ENCODE assay signal across 9 mouse cellular contexts in the genomic region with DNA sequence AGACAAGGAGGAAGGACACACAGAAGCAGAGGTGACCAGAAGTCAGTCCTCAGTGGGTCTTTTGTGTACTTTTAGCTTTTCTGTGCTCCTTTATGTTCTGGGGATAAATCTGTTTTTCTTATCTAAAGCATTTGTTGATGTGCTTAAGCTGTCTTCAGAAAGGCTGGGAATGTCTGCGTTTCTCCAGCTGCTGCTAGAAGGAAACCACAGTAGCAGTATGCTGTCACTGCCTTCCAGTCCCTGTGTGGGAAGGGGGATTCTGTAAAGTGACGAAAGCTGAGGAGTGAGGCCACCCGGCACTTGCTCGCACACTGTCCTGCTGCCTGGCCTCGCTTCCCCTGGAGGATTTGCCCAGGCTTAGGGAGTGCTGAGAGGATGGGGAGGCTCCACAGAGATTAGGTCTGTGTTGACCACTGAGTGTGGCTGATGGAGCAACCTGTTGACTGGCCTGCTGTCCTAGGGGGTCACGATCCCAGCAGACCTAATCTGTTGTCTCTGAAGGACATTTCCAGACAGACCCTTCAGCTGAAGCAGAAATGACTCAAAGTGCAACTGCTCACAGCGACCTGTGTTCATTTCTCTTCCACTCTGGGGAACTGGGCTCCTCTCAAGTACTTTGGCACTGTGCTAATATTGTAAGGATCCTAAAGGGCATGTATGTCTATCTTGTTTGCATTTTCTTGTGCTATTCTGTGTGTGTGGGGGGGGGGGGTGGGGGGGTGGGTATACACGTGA.
DNase-seq lines count a peak whose midpoint lies in the region; ATAC-seq and TF ChIP-seq lines count a peak whose summit lies in the region.
"Had no signal": no experiment of that assay in that cellular context is flagged by ENCODE, and none has a peak within 500 bp of the region (broad histone marks: within the 10 kb centered on the region; RNA-seq: fewer than 3 reads in every experiment).

No protein-coding gene starts in this region.

- no peak overlapping the region for H3K9ac ChIP-seq in CH12.LX (ENCODE audit: insufficient read depth, low read depth)
- H3K9ac ChIP-seq in MEL (ENCODE audit: control insufficient read depth, low read depth, low read length, poor library complexity, severe bottlenecking) = no peak overlapping the region
- H3K9ac ChIP-seq in heart, postnatal 0 days (replicated peaks; ENCODE audit: low read depth, low read length) = peak overlapping the region; percentile 82

- intact Hi-C loops in left cerebral cortex, postnatal 36 days (cut with DNase I) = loop anchor here (5.0 kb wide), 1 partner anchor 145 kb away; no protein-coding TSS in a partner anchor
- intact Hi-C loops in left cerebral cortex, postnatal 4 days (cut with DNase I) = no loop called here

- no peaks in the 10 kb centered on the region for H3K27me3 ChIP-seq in CH12.LX (replicated peaks)
- no peaks in the 10 kb centered on the region for H3K27me3 ChIP-seq in MEL (ENCODE audit: control insufficient read depth in 1 of 2, insufficient read depth in 2 of 2, low read length in 2 of 2)
- H3K27me3 ChIP-seq in heart, postnatal 0 days (ENCODE audit: control insufficient read depth, insufficient read depth, low read length) = no peaks in the 10 kb centered on the region
- H3K27me3 ChIP-seq: megakaryocyte, embryonic 14.5 days had no signal

- WGBS in heart, postnatal 0 days = 26% methylated on average over 8 of the region's 8 CpGs

- peak; percentile 63 for TF ChIP-seq EP300 in CH12.LX (IDR thresholded peaks at IDR 0.05; ENCODE audit: low read length)
- TF ChIP-seq EP300 in MEL (IDR thresholded peaks at IDR 0.05; ENCODE audit: low read depth in 1 of 2, low read length in 2 of 2) = no peak
- no peak for TF ChIP-seq EP300 in heart, postnatal 0 days (IDR thresholded peaks at IDR 0.05; ENCODE audit: low read depth)

- peak; percentile 7; the same call in 1 of the 2 replicates for ATAC-seq in heart, postnatal 0 days (ENCODE audit: insufficient read depth, low read depth)

- dilution Hi-C loops in CH12.LX (cut with MboI; ENCODE audit: extremely low pct_ligation_motif_present, extremely low pct_unique_long_range_greater_than_20kb, low sequenced_read_pairs) = no loop called here

- H3K4me1 ChIP-seq in CH12.LX (ENCODE audit: control insufficient read depth in 1 of 2, insufficient read depth in 2 of 2) = peaks cover 13 to 37% of the 10 kb centered on the region in 2 experiments
- peaks cover 49 to 70% of the 10 kb centered on the region in 2 experiments for H3K4me1 ChIP-seq in MEL (ENCODE audit: control insufficient read depth in 1 of 2, insufficient read depth in 2 of 2, low read length in 2 of 2)
- H3K4me1 ChIP-seq in heart, postnatal 0 days (ENCODE audit: control insufficient read depth, insufficient read depth) = peaks cover 30% of the 10 kb centered on the region

- H3K4me3 ChIP-seq in CH12.LX (replicated peaks in 1 of 3; ENCODE audit: low read depth in 2 of 3, low read length in 2 of 3, poor library complexity in 1 of 3) = peak overlapping the region in 1 of 3 experiments; percentile 4
- peak overlapping the region in 1 of 2 experiments; percentile 11; a peak in 1 of 4 replicates for H3K4me3 ChIP-seq in MEL (ENCODE audit: control insufficient read depth in 1 of 2, insufficient read depth in 1 of 2, low read depth in 2 of 2, low read length in 2 of 2)
- H3K4me3 ChIP-seq in heart, postnatal 0 days (ENCODE audit: low read depth, low read length) = peak overlapping the region; percentile 56
- H3K4me3 ChIP-seq: megakaryocyte, embryonic 14.5 days had no signal

- peak overlapping the region; percentile 1 for H3K4me2 ChIP-seq in CH12.LX (ENCODE audit: insufficient read depth, low read depth, poor library complexity, severe bottlenecking)
- H3K4me2 ChIP-seq in heart, postnatal 0 days (ENCODE audit: low read depth, low read length) = peak overlapping the region; percentile 69

- TF ChIP-seq RAD21 in CH12.LX (IDR thresholded peaks at IDR 0.05; ENCODE audit: low read depth, low read length) = no peak
- TF ChIP-seq RAD21 in MEL (IDR thresholded peaks at IDR 0.05; ENCODE audit: low read depth, low read length) = no peak

- H3K79me2 ChIP-seq in CH12.LX (replicated peaks; ENCODE audit: control insufficient read depth, extremely low read depth, insufficient read depth, poor library complexity, severe bottlenecking) (no peaks in the 10 kb centered on the region; the same call in none of the 2 replicates), MEL (ENCODE audit: control insufficient read depth, insufficient read depth, low read length, poor library complexity) (no peaks in the 10 kb centered on the region)

- H3K9me3 ChIP-seq in CH12.LX (replicated peaks; ENCODE audit: low read length) (no peaks in the 10 kb centered on the region), MEL (replicated peaks; ENCODE audit: insufficient read depth, low read length) (no peaks in the 10 kb centered on the region)
- H3K9me3 ChIP-seq in heart, postnatal 0 days (replicated peaks; ENCODE audit: control insufficient read depth, low read length) = no peaks in the 10 kb centered on the region
- H3K9me3 ChIP-seq: megakaryocyte, embryonic 14.5 days had no signal

- peak; percentile 19 to 26 for DNase-seq in left cerebral cortex, postnatal 36 days (ENCODE audit: low spot score in 2 of 2)
- DNase-seq in left cerebral cortex, postnatal 4 days = no peak
- DNase-seq in CH12.LX (ENCODE audit: extremely low read depth) (peak; percentile 26), MEL (ENCODE audit: low read depth, low spot score) (no peak)
- DNase-seq in heart, postnatal 0 days (ENCODE audit: low spot score) = no peak
- DNase-seq in urinary bladder, adult 18-20 months (ENCODE audit: low spot score in 2 of 2) = no peak
- no peak for DNase-seq in gastrocnemius, adult 18-20 months (ENCODE audit: low spot score)
- DNase-seq: kidney, postnatal 14 days had no signal

- TF ChIP-seq POLR2A in CH12.LX (IDR thresholded peaks at IDR 0.05; ENCODE audit: low read depth, low read length) (no peak), MEL (IDR thresholded peaks at IDR 0.05; ENCODE audit: control insufficient read depth in 1 of 2, insufficient read depth in 1 of 2, low read depth in 1 of 2, low read length in 2 of 2, poor library complexity in 1 of 2) (no peak)

- peaks cover 28 to 77% of the 10 kb centered on the region in 2 experiments for H3K36me3 ChIP-seq in CH12.LX (replicated peaks in 1 of 2; ENCODE audit: control insufficient read depth in 1 of 2, insufficient read depth in 1 of 2, low read length in 1 of 2)
- H3K36me3 ChIP-seq in MEL (ENCODE audit: control insufficient read depth in 1 of 2, insufficient read depth in 2 of 2, low read length in 2 of 2) = peaks cover 2 to 65% of the 10 kb centered on the region in 2 experiments; a peak in 3 of 4 replicates
- no peaks in the 10 kb centered on the region; the same call in 1 of the 2 replicates for H3K36me3 ChIP-seq in heart, postnatal 0 days (replicated peaks; ENCODE audit: control insufficient read depth, insufficient read depth, low read length)

- TF ChIP-seq CTCF in CH12.LX (conservative IDR thresholded peaks at IDR 0.05 in 1 of 2, IDR thresholded peaks at IDR 0.05 in 1 of 2; ENCODE audit: low read depth in 2 of 2, low read length in 2 of 2) (no peak), MEL (IDR thresholded peaks at IDR 0.05 in 2 of 3, conservative IDR thresholded peaks at IDR 0.05 in 1 of 3; ENCODE audit: control insufficient read depth in 1 of 3, insufficient read depth in 1 of 3, low read depth in 2 of 3, low read length in 3 of 3, poor library complexity in 1 of 3, severe bottlenecking in 1 of 3) (no peak)
- no peak for TF ChIP-seq CTCF in heart, postnatal 0 days (IDR thresholded peaks at IDR 0.05; ENCODE audit: low read depth)

- peak overlapping the region; percentile 24; the same call in 1 of the 2 replicates for H3K27ac ChIP-seq in CH12.LX (ENCODE audit: insufficient read depth, low read depth)
- 0 out of 2 replicates have a peak overlapping the region, but pooled peaks have one; percentile 9 for H3K27ac ChIP-seq in MEL (ENCODE audit: control insufficient read depth, low read depth, low read length)
- H3K27ac ChIP-seq in heart, postnatal 0 days (ENCODE audit: low read depth) = peak overlapping the region; percentile 97

- in situ Hi-C loops in CH12.LX (cut with MboI; ENCODE audit: low pct_ligation_motif_present, low pct_unique_long_range_greater_than_20kb, low sequenced_read_pairs) = no loop called here

TF ChIP-seq in CH12.LX, 34 proteins besides CTCF, POLR2A, EP300 and RAD21 (continues in another document):
- TF ChIP-seq TBP (conservative IDR thresholded peaks at IDR 0.05; ENCODE audit: low read depth, low read length) (no peak), MEF2A (IDR thresholded peaks at IDR 0.05; ENCODE audit: borderline replicate concordance, low read depth, low read length) (peak; percentile 29; the same call in 1 of the 2 replicates), JUN (IDR thresholded peaks at IDR 0.05; ENCODE audit: insufficient read depth, low read depth, low read length) (peak; percentile 48; the same call in 1 of the 2 replicates), BHLHE40 (IDR thresholded peaks at IDR 0.05; ENCODE audit: low read depth, low read length) (peak; percentile 39), HCFC1 (IDR thresholded peaks at IDR 0.05; ENCODE audit: low read depth, low read length) (no peak), ELF1 (IDR thresholded peaks at IDR 0.05; ENCODE audit: low read depth, low read length) (no peak), NELFE (IDR thresholded peaks at IDR 0.05; ENCODE audit: low read depth, low read length) (no peak), UBTF (IDR thresholded peaks at IDR 0.05; ENCODE audit: low read depth, low read length) (no peak), ETS1 (conservative IDR thresholded peaks at IDR 0.05; ENCODE audit: low read depth, low read length) (no peak), ZC3H11A (IDR thresholded peaks at IDR 0.05; ENCODE audit: low read depth, low read length) (no peak)

TF ChIP-seq in MEL, 35 proteins besides CTCF, POLR2A, EP300 and RAD21:
- TF ChIP-seq ETS1 (IDR thresholded peaks at IDR 0.05; ENCODE audit: low read depth, low read length) = no peak

Comparison
In these comparisons a context has a peak if more than half of its experiments do, and no peak if none do; other contexts are left out.
1. DNase-seq: peak in left cerebral cortex, postnatal 36 days (2 of 2) and CH12.LX (single experiment); none in left cerebral cortex, postnatal 4 days (single experiment), MEL (single experiment), heart, postnatal 0 days (single experiment), urinary bladder, adult 18-20 months (0 of 2) and gastrocnemius, adult 18-20 months (single experiment).
2. H3K27ac ChIP-seq: peak in every context shown above with its lines; median percentile 97 in heart, postnatal 0 days; 24 in CH12.LX; 9 in MEL.